Mouse (Mus musculus) kidney, postnatal 25 days (tissue): ENCODE data around the gene Upk1a.

Experiments
- DNase-seq, 2 experiments: peaks; one replicate each; pipeline ENCODE4 v3.0.0; 2021; ENCODE audit warnings: mixed read lengths in 2 of 2

Upk1a gene

DNA sequence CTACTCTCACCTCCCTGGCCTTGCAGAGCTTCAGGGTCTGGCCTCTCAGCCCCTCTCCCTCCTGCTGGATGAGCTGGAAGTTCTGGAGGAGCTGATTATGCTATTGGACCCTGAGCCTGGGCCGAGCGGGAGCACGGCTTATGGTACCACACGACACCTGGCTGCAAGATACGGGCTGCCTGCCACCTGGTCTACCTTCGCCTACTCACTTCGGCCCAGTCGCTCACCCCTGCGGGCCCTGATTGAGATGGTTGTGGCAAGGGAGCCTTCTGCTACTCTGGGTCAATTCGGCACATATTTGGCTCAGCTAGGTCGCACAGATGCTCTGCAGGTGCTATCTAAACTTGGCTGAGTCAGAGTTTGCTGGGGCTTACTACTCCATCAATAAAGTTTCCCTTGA lies 45.1 kb downstream of the Upk1a start:
- DNase-seq = no peak

DNA sequence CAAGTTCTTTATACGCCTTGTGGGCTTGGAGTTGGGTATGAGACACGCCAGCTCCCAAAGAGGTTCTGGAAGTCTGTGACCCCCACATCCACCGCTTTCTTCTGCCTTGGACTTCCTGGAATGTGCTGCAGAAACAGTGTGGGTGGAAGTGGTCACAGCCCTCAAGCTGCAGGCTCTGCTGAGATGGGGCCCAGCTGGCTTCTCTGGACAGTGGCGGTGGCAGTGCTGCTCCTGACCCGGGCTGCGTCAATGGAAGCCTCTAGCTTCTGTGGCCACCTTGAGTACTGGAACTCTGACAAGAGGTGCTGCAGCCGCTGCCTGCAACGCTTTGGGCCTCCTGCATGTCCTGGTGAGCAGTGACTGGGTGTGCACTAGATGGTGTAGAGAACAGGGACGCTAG lies 46.6 kb downstream of the Upk1a start:
- no peak for DNase-seq

DNA sequence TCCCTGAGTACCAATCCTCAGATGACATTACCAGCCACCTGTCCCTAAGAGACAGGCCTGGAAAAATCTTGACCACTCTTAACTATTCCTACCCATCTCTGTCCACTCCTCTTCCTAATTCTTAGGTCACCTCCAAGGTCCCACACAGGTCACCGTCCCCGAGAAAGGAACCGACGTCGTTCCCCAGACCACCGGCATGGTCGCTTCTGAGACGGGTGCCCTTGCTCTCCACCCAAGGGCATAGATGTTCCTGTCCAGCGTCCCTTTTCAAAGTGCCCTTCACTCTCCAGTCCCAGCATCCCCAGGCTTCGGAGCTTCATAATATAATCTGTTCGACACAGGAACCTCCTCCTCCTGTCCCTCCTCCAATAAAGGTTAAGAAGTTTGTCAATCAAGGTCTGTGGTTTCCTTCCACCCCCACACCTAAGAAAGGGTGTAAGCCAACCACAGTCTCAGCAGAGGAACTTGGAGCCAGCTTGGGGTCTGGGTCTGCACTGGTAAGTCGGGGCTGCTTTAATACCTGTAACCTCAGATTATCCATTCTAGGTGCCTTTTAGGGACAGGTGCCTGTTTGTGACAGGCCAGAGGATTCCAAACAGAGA lies 47.6 kb downstream of the Upk1a start, which contains the start of gene Igflr1:
Gene Igflr1 (plus strand): TSS at position 458 of the 602 bp plus-strand sequence.
- no peak for DNase-seq

DNA sequence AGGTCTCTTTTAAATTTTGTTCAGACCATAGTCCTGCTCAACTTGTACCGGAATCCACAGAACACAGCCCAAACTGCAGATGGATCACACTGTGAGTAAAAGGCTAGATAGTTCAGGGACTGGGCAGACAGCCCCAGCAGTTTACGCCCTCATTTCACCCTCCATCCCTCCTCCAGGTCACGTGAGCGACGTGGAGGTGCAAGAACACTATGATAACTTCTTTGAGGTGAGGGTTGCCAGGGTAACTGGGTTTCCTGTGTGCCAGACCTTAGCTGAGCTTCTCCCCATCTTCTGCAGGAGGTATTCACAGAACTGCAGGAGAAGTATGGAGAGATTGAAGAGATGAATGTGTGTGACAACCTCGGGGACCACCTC lies 48.8 kb downstream of the Upk1a start:
- DNase-seq = no peak

DNA sequence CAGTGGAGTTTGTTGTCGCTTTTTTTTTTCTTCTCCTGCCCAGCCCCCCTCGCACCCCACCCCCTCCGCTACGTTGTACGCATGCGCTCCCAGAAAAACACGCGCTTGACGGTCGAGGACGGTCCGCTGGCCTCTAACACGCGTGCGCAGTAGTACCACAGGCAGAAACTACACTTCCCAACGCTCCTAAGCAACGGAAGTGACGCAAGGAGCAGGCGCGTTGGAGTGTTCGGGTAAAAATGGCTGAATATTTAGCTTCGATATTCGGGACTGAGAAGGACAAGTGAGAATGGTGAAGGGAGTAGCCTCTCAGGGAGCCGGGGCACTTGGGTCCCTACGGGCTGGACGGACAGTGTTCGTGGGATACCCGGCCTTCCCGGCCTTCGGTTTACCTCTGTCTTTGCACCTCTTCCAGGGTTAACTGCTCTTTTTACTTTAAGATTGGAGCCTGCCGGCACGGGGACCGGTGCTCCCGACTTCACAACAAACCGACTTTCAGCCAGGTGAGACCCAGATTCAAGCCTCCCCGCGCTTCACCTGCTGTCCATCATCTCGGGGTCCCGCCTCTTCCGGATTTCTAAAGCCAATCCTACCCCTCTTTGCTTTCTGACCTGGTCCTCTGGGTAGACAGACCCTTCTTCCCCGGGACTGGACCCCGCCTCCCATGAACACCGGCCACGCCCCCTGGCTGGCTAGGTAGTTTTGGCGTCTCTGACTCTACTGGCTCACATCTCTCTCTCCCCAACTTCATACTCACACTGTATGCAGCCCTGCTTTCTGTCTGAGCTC lies 49.3 kb downstream of the Upk1a start, which contains the start of the genes U2af1l4, Gm49396 and Psenen:
Gene U2af1l4 (plus strand): TSS at position 185 of the 789 bp plus-strand sequence.
Gene Gm49396 (plus strand): TSS at position 228 of the 789 bp plus-strand sequence.
Gene Psenen (minus strand): TSS at position 511 of the 789 bp plus-strand sequence.
- DNase-seq = peak; percentile 98 to 99

DNA sequence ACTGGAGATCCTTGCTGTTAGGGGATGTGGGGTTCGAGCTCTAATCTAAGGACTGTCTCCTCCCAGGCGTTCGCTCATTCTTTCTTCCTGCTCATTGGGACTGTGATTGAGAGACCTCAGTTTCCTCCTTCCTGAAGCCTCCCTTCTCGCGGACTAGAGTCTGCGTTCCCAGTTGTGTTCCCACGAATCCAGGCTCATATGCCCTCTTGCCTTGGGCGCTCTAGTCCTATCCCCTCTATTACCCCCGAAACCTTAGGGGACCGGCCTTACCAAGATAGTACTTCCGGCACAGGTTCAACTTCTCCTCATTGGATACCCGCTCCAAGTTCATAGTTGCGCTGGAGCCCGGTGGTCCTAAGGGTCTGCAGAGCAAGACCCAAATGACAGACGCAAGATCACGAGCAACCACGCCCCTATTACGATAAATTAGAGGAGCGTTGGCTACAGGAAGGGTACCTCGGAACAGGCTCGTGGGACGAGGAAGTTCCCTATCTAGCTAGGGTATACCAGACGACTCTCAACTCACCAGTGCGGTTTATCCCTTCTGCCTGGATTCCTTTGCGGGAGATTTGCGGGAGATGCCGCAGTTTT lies 50.0 kb downstream of the Upk1a start:
- DNase-seq = peak in 1 of 2 experiments; percentile 27

DNA sequence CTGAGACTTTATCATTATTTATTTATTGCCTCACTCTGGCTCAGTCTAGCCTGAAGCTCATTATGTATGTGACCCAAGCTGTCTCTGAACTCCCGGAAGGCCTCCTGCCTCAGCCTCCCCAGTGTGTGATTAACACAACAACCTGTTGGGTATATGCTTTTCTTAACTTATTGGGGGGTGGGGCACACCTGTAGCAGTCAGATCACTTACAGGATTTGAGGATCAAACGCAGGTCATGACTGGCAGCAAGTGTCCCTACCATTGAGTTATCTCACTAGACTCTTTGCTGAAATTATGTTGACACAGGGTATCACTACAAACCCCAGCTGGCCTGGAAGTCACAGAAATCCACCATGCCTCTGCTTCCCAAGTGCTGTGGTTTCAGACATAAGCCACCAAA lies 52.4 kb downstream of the Upk1a start:
- no peak for DNase-seq

DNA sequence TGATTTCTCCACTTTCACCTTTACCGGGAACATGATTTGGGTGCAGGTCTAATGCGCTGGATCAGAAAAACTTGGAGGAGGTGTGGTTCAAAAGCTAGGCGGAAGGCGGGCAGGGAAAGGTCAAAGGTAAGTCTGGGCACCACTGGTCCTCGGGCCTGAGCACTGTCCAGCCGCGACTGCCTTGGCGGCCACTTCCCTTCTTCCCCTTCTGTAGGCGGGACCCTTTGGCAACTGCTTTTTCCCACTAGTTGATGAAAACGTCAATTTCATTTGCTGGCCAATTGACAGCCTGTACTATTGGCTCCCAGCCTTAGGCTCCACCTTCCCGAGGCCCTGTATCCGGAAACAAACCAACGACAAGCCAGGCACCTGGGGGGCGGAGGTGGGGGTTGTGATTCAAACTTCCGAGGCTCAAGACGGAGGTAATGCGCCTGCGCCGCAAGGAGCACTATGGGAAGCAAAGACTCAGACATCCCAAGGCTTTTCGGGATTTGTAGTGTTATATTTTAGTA lies 53.1 kb downstream of the Upk1a start, which contains the start of gene Lin37:
Gene Lin37 (minus strand): TSS at position 396 of the 512 bp plus-strand sequence.
- peak; percentile 98 to 99 for DNase-seq

DNA sequence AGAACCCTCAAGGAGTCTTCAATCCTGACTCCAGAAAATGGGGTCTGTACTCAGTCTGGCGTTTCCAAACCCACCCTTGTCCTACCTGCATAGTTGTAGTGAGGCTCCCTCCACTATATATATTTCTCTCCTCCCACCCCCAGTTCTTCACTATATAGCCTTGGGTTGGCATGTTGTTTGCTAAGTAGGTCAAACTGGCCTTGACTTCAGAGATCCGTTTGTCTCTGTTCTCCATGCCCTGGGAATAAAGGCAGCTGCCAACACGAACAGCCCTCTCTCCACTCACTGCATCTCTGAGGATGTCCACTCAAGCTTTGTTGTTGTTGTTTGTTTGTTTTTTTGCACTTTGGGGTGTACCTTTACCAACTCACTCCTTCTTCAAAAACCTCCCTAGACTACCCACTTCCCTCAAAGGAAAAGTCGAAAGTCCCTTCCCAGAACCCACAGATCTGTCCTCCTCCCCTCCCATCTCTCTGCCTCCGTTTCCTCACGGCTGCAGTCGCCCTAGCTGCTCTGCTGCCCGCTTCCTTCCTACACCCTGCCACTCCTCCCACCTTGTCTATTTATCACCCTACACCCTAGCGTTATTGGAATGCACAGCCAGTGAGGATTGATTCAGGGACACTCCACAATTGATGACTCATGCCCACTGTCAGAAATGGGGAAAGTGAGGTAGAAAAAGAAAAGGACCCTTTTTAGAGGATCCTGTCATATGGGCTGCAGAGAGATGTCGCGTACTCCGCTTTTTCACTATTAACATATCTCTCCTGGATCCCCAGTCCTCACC lies 53.8 kb downstream of the Upk1a start:
- DNase-seq = no peak

DNA sequence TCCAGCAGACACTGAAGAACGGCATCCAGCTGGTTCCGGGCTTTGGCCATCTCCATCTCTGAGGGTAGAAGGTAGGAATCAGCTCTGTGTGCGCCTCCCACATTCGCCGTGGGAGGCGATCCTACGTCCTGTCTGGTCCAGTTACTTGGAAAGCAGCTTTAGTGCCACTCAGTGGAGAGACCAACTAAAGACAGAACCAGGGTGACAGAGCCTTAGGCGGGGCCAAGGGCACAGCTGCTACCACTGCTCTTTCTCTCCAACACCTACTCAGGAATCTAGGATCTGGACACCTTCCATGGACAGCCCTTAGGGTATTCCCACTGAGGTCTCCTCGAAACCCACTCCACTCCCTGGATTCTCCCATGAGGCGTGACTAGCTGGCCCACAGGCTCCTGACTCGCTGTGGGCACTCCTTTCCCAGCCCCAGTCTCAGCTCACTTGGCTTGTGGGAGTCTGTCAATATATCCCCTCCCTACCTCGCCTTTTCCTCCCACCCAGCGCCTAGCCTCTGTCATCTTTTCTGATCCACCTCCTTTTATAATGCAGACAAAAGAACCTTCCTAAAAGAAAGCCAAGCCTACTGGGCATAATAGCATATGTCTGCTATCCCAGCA lies 54.6 kb downstream of the Upk1a start:
- DNase-seq = no peak

DNA sequence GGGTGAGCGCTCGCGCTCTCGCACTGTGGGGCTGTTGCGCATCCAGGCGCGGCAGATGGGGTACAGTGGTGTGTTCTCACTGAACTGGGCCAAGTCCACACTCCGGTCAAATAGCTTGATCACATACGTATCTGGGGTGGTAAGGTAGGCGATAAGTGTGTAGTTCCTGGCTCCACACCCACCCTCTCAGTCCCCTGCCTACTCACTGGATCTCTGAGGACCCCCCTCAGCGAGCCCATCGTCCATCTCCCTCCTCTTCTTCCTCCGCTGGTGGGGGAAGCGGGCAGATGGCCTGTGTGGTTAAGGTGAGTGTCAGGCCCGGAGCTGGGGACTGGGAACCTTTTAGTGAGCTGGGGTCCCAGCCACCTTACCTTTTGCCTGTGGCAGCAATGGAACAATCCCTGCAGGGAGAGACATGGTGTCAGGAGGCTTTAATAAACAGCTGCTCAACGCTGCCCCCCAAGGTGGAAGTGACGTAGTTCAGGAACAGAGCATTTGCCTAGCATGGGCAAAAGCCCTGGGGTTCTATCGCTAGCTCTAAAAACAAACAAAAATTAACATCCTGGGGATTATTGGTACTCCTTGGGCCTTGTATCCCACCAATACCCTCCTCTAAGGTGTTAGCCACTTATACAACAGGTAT lies 55.6 kb downstream of the Upk1a start:
- no peak for DNase-seq

DNA sequence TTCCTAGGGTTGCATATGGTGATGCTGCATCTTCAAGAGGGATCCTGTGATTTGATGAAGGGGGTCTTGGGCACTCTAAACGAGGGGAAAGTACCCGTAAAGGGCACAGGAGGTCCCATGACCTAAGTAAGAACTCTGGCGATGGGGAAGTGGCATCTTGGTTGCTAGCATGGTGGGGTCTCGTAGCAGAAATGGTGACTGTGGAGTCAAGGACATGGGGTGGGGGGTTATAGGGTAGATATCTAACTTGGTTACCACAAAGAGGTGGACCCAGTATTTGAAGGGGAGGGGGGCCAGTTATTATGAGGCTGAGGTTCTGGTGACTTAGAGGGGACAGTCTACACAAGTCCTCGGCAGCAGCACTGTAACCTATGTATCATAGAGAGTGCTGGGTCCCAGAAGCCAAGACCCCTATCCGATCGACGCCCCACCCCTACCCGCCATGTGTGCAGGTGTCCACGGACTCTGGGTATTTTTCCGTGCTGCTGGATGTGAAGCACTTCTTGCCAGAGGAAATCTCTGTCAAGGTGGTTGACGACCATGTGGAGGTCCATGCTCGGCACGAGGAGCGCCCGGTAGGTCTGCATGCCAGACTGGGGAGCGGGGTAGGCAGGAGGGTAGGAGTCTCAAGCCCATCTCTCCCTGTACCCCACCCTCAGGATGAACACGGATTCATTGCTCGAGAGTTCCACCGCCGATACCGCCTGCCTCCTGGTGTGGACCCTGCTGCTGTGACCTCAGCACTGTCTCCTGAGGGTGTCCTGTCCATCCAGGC lies 58.6 kb downstream of the Upk1a start:
- DNase-seq = no peak
